Mouse (Mus musculus) ovary, postnatal 14 days (tissue): ENCODE results near the gene Itga3.

Experiments used
- DNase-seq: peaks from one replicate; pipeline ENCODE4 v3.0.0; 2022; ENCODE audit warnings: low spot score

Gene Itga3

GRCm38 (mm10) chr11:95004136-95004936 lies 72.3 kb downstream of the Itga3 start:
- DNase-seq, result no peak

GRCm38 (mm10) chr11:95002705-95003104 lies 73.9 kb downstream of the Itga3 start:
- DNase-seq, result no peak

DNA sequence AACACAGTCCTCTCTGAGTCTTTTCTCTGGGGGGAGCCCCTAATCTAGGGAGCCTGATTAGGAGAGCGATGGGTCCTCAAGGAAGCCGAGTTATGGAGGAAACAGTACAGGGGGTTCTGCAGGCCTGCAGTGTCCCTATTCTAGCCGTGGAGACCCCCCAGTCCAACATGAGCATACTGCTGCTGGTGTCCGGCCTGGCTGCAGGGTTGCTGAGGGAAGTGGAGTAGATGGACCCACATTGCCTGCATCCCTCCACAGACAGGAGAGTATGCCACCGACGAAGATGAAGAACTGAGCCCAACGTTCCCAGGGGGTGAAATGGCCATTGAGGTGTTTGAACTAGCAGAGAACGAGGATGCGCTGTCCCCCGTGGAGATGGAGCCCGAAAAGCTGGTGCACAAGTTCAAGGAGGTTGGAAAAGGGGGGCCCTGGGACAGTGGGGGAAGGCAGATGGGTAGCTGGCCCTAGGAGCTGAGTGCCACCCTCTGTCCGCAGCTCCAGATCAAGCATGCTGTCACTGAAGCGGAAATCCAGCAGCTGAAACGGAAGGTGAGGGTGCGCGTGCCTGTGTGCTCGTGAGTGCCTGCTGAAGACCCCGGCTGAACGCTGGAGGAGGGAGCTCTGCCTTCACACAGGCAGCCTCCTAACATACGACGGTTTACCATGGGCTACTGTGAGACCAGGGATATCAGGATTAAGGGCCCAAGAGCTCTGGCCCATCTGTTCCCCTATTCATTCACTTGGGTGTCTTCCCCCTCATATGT lies 74.8 kb downstream of the Itga3 start:
- DNase-seq, result no peak

- DNase-seq, result no peak
Measured at GRCm38 (mm10) chr11:95001058-95001457, 75.5 kb downstream of the Itga3 start.

GRCm38 (mm10) chr11:95000548-95000947 lies 76.1 kb downstream of the Itga3 start:
- DNase-seq, result no peak

GRCm38 (mm10) chr11:95000128-95000527 lies 76.5 kb downstream of the Itga3 start:
- DNase-seq, result no peak

GRCm38 (mm10) chr11:94998041-94998531 lies 78.5 kb downstream of the Itga3 start:
- DNase-seq, result no peak

- DNase-seq, result no peak
Measured at GRCm38 (mm10) chr11:94997596-94997995, 79.0 kb downstream of the Itga3 start.

DNA sequence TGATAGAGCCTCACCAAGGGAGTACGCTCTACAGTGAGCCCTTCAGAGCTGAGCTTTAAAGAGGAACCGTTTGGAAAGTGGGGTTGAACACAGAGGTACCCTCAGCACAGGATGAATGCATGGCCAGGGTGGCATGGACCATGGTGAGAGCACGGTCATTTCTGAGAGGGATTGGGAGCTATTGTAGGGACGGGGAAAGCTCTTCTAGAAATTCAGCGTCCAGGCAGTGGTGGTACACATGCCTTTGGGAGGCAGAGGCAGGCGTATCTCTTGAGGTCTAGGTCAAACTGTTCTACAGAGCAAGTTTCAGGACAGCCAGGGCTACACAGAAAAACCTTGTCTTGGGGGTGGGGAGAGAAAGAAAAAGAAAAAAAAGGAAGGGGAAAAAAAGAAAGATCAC lies 79.6 kb downstream of the Itga3 start:
- DNase-seq, result no peak

DNA sequence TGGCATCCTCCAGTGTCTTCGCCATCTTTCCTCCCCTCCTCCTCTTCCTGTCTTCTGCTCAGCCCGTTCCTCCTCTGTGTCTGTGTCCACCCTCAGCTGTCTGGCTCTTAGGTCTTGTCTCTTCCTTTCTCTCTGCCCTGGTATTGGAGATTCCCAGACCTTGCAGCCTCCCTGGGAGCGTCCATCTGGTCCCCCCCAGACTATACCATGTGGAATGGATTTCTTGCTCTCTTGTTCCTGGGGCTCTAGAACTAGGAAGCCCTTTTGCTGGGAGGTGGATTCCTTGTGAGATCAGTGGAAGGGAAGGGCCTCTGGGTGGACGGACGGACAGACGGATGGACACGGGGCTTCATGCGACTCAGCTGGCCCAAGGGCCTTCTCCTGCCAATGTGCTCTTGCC lies 80.5 kb downstream of the Itga3 start:
- DNase-seq, result no peak

DNA sequence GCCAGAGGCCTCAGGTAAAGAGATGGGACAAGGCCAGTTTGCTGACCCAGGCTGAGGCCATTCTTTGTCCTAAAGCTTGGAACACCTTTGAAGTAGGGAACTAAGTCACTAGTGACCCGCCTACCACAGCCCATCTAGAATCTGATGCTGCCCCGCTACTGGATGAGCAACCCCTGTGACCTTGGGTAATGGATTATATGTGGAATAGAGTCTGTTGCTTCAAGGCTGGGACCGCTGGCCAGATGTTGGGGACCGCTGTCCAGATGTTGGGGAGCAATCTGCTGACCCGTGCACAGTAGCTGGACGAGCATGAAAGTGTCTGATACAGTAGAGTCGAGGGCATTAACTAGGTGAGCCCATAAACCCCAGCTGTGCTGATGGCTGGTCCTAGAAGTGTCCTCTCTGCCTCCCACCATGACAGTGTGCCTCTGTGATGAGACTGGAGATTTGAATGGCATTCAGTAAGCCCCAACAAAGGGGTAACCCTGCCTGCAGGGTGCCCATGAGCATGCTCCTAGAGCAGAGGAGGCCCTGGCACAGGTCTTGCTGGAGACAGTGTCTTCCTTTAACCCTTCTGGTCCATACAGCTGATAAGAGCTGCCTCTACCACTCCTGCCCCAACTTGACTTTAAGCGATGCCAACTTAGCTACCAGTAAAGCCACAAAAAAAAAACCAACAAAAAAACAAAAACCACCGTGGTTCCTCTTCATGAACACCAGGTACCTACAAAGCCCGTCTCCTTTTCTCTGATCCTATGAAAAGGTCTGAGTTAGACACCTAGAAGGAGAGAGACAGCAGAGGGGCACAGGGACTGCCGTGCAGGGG lies 81.4 kb downstream of the Itga3 start:
- no peak for DNase-seq
